Mouse (Mus musculus) central nervous system, embryonic 11.5 days (tissue): ENCODE data around the gene Fhdc1. TPM values are rescaled to one million over a fixed set of nuclear protein-coding genes. Genes with fewer than 3 reads are reported as not detected.

Experiments
- polyA plus RNA-seq: library from polyadenylated mRNA; depleted of rRNA; stranded (reverse); fragments of >200 nt; gene quantifications from 2 replicates; pipeline ENCODE4 v1.2.3, GENCODE M21; 2012; rRNA removed

Gene Fhdc1
- polyA plus RNA-seq: 1.8 and 2.6 TPM in 2 replicates

DNA sequence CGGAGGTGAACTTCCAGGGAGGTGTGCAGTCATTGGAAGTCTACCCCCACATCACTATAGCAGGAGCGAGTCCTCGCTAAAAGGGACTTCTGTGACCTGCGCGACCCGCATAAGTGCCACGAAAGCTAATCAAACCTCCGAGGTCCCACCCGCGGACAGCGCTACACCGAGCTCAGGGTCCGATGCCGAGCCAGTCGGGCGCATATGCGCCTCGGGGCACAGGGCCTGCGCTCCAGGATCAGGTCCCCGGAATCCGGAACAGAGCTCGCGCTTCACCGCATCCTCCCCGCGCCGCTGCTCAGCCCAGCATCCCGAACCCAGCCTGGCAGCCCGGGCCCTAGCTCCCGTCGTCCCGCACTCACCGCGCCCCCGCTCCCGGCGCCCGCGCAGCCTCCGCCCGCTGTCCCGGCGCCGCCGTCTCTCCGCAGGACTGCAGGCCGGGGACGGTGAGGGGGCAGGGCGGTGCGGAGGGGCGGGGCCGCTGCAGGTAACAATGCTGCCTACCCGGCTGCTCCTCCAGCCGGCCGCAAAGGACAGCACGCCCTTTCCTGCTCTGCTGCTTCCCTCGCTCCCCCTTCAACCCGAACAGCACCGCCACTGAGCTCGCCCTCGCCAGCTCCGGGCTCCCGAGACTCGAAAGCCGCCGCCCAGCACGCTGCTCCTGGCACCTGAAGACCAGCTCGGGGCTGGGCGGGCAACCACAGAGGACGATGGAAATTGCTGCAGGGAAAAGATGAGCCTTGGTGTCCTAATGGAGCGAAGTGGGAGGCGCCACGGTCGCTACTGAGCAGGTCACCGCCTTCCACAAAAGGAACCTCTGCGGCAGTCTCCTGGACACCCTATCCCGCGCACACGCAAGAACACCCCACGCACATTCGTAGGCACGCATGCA, at the start of gene Fhdc1:
Gene Fhdc1 (minus strand): TSS at position 424 of the 892 bp plus-strand sequence.

Other genes with a start within 250 kb of the Fhdc1 start
- 51.2 and 75.6 TPM in 2 replicates for gene Trim2, start 173.6 kb downstream of the Fhdc1 start, polyA plus RNA-seq
- 22.7 and 26.3 TPM in 2 replicates for gene Arfip1, start 102.2 kb upstream of the Fhdc1 start, polyA plus RNA-seq
- 0.06 and 0.10 TPM in 2 replicates for gene Tigd4, start 113.1 kb upstream of the Fhdc1 start, polyA plus RNA-seq
- 0.30 and 0.36 TPM in 2 replicates for gene Tmem154, start 185.8 kb upstream of the Fhdc1 start, polyA plus RNA-seq